Mouse (Mus musculus) MEL (cell line): ENCODE results near the gene Il11ra1.

Experiments
- BHLHE40 ChIP-seq: IDR thresholded peaks from 2 replicates; pipeline ENCODE4 v1.6.1; 2012; ENCODE audit warnings: low read depth, mild to moderate bottlenecking, inconsistent platforms, low read length, improper control_type of control experiment, borderline replicate concordance
- CTCF ChIP-seq, 3 experiments: IDR thresholded peaks in 2 of 3; conservative IDR thresholded peaks in 1 of 3; 2 replicates each; pipeline ENCODE4 v1.5.1; 2011 to 2012; ENCODE audit warnings: low read length in 3 of 3, low read depth in 2 of 3, mild to moderate bottlenecking in 2 of 3, improper control_type of control experiment in 1 of 3, inconsistent platforms in 1 of 3, mixed read lengths in 1 of 3, moderate library complexity in 1 of 3; ENCODE audit not compliant: control insufficient read depth in 1 of 3, insufficient read depth in 1 of 3, poor library complexity in 1 of 3, severe bottlenecking in 1 of 3
- EP300 ChIP-seq, 2 experiments: IDR thresholded peaks; 2 replicates each; pipeline ENCODE4 v1.6.1; 2011; ENCODE audit warnings: improper control_type of control experiment in 2 of 2, low read length in 2 of 2, low read depth in 1 of 2, mild to moderate bottlenecking in 1 of 2
- GATA1 ChIP-seq: IDR thresholded peaks from 2 replicates; pipeline ENCODE4 v1.6.1; 2011; ENCODE audit warnings: low read depth, low read length, improper control_type of control experiment
- KAT2A ChIP-seq: conservative IDR thresholded peaks from 2 replicates; pipeline ENCODE4 v1.6.1; 2012; ENCODE audit warnings: low read depth, low read length, improper control_type of control experiment, inconsistent platforms
- MXI1 ChIP-seq: IDR thresholded peaks from 2 replicates; pipeline ENCODE4 v1.6.1; 2011; ENCODE audit warnings: mild to moderate bottlenecking, low read depth, low read length, improper control_type of control experiment
- NRF1 ChIP-seq: IDR thresholded peaks from 2 replicates; pipeline ENCODE4 v1.6.1; 2014; ENCODE audit warnings: low read depth, mild to moderate bottlenecking, inconsistent platforms, low read length, improper control_type of control experiment, moderate library complexity; ENCODE audit not compliant: poor library complexity, insufficient read depth, severe bottlenecking
- POLR2A ChIP-seq, 2 experiments: IDR thresholded peaks; 2 replicates each; pipeline ENCODE4 v1.6.1; 2011 to 2012; ENCODE audit warnings: low read length in 2 of 2, mild to moderate bottlenecking in 2 of 2, control low read depth in 1 of 2, improper control_type of control experiment in 1 of 2, low read depth in 1 of 2, moderate library complexity in 1 of 2; ENCODE audit not compliant: control insufficient read depth in 1 of 2, insufficient read depth in 1 of 2, poor library complexity in 1 of 2
- TCF12 ChIP-seq: IDR thresholded peaks from 2 replicates; pipeline ENCODE4 v1.6.1; 2014; ENCODE audit warnings: low read depth, mild to moderate bottlenecking, inconsistent platforms, low read length, improper control_type of control experiment, moderate library complexity
- USF1 ChIP-seq: IDR thresholded peaks from 2 replicates; pipeline ENCODE4 v1.6.1; 2014; ENCODE audit warnings: low read depth, mild to moderate bottlenecking, inconsistent platforms, low read length, improper control_type of control experiment, moderate library complexity
- USF2 ChIP-seq, 2 experiments: IDR thresholded peaks; 2 replicates each; pipeline ENCODE4 v1.6.1; 2011 to 2012; ENCODE audit warnings: improper control_type of control experiment in 2 of 2, low read length in 2 of 2, borderline replicate concordance in 1 of 2, inconsistent platforms in 1 of 2, low read depth in 1 of 2, mild to moderate bottlenecking in 1 of 2; ENCODE audit not compliant: insufficient read depth in 1 of 2

- TF ChIP-seq BHLHE40 (no peak), NRF1 (no peak), CTCF (IDR thresholded peaks at IDR 0.05 in 2 of 3, conservative IDR thresholded peaks at IDR 0.05 in 1 of 3; ENCODE audit: control insufficient read depth in 1 of 3, insufficient read depth in 1 of 3, low read depth in 2 of 3, low read length in 3 of 3, poor library complexity in 1 of 3, severe bottlenecking in 1 of 3) (no peak), USF2 (IDR thresholded peaks at IDR 0.05; ENCODE audit: borderline replicate concordance in 1 of 2, insufficient read depth in 1 of 2, low read depth in 1 of 2, low read length in 2 of 2) (no peak), KAT2A (no peak), EP300 (IDR thresholded peaks at IDR 0.05; ENCODE audit: low read depth in 1 of 2, low read length in 2 of 2) (no peak), MXI1 (no peak), TCF12 (no peak), GATA1 (no peak), POLR2A (IDR thresholded peaks at IDR 0.05; ENCODE audit: control insufficient read depth in 1 of 2, insufficient read depth in 1 of 2, low read depth in 1 of 2, low read length in 2 of 2, poor library complexity in 1 of 2) (no peak), USF1 (no peak)
Measured at GRCm38 (mm10) chr4:41744131-41744530, 44.3 kb downstream of the Il11ra1 start.
